Mouse (Mus musculus) cerebral cortex, adult 2 months (tissue): Measurements from ENCODE around the gene Vasp.

ENCODE experiments used
- WGBS: fragments of 180-500 bp; shearing (Covaris S2); methylation state at CpG from one replicate; pipeline ENCODE4 v1.1.7; 2018; 5-methylcytosine and 5-hydroxymethylcytosine counted together

Gene Vasp

GRCm38 (mm10) chr7:19270509-19271237, 944 bp downstream of the Vasp start:
- WGBS, result under 1% methylated on average over 19 of the region's 21 CpGs

GRCm38 (mm10) chr7:19269721-19270441, 1.7 kb downstream of the Vasp start:
- WGBS, result 3% methylated on average over 19 of the region's 19 CpGs

- WGBS, result 59% methylated on average over 10 of the region's 10 CpGs
Observed at GRCm38 (mm10) chr7:19268993-19269681, 2.5 kb downstream of the Vasp start.

- WGBS, result 70% methylated on average over 10 of the region's 10 CpGs
Observed at GRCm38 (mm10) chr7:19267051-19267450, 4.6 kb downstream of the Vasp start.

GRCm38 (mm10) chr7:19265928-19266822, 5.4 kb downstream of the Vasp start:
- WGBS, result 72% methylated on average over 10 of the region's 10 CpGs

- WGBS, result 84% methylated on average over 7 of the region's 7 CpGs
Observed at GRCm38 (mm10) chr7:19265147-19265546, 6.5 kb downstream of the Vasp start.

GRCm38 (mm10) chr7:19258336-19258735, 13.3 kb downstream of the Vasp start:
- WGBS, result 39% methylated on average over 3 of the region's 3 CpGs

- 44% methylated on average over 11 of the region's 11 CpGs for WGBS
Observed at GRCm38 (mm10) chr7:19257390-19258022, 14.1 kb downstream of the Vasp start.

GRCm38 (mm10) chr7:19256567-19256966, 15.1 kb downstream of the Vasp start:
- WGBS, result 81% methylated on average over 7 of the region's 7 CpGs

- 93% methylated on average over 17 of the region's 17 CpGs for WGBS
Observed at GRCm38 (mm10) chr7:19255395-19255794, 16.2 kb downstream of the Vasp start.

GRCm38 (mm10) chr7:19253437-19253836, 18.2 kb downstream of the Vasp start:
- WGBS, result 56% methylated on average over 5 of the region's 5 CpGs

- WGBS, result 87% methylated on average over 4 of the region's 4 CpGs
Observed at GRCm38 (mm10) chr7:19252078-19252477, 19.5 kb downstream of the Vasp start.

- 98% methylated on average over 2 of the region's 2 CpGs for WGBS
Observed at GRCm38 (mm10) chr7:19247511-19247910, 24.1 kb downstream of the Vasp start.

GRCm38 (mm10) chr7:19246855-19247254, 24.8 kb downstream of the Vasp start:
- WGBS, result 91% methylated on average over 1 of the region's 1 CpGs

- WGBS, result 79% methylated on average over 3 of the region's 3 CpGs
Observed at GRCm38 (mm10) chr7:19245083-19245482, 26.5 kb downstream of the Vasp start.

GRCm38 (mm10) chr7:19243858-19244257, 27.8 kb downstream of the Vasp start:
- 23% methylated on average over 5 of the region's 5 CpGs for WGBS

- 93% methylated on average over 1 of the region's 1 CpGs for WGBS
Observed at GRCm38 (mm10) chr7:19242005-19242404, 29.6 kb downstream of the Vasp start.

GRCm38 (mm10) chr7:19240905-19241463, 30.6 kb downstream of the Vasp start:
- WGBS, result 56% methylated on average over 8 of the region's 8 CpGs

GRCm38 (mm10) chr7:19239986-19240385, 31.6 kb downstream of the Vasp start:
- 58% methylated on average over 4 of the region's 4 CpGs for WGBS

GRCm38 (mm10) chr7:19239423-19239822, 32.2 kb downstream of the Vasp start:
- 0% methylated on average over 1 of the region's 1 CpGs for WGBS

- WGBS, result 95% methylated on average over 4 of the region's 4 CpGs
Observed at GRCm38 (mm10) chr7:19238344-19238743, 33.3 kb downstream of the Vasp start.
